Mouse (Mus musculus) macrophage (primary cell): ENCODE data around the gene Psmb9. TPM values are rescaled to one million over a fixed set of nuclear protein-coding genes. Genes with fewer than 3 reads are reported as not detected.

Experiments used
- H3K27ac ChIP-seq: fragments of 350-480 bp; formaldehyde crosslinking; 2 replicates; pipeline ENCODE4 v1.9.0; 2021
- H3K36me3 ChIP-seq: fragments of 350-480 bp; formaldehyde crosslinking; 2 replicates; pipeline ENCODE4 v1.9.0; 2021; ENCODE audit errors: inconsistent target
- H3K4me3 ChIP-seq: fragments of 350-480 bp; formaldehyde crosslinking; 2 replicates; pipeline ENCODE4 v1.9.0; 2021; ENCODE audit errors: inconsistent target
- H3K79me2 ChIP-seq: fragments of 350-480 bp; formaldehyde crosslinking; 2 replicates; pipeline ENCODE4 v1.9.0; 2021; ENCODE audit errors: inconsistent target
- WGBS: methylation state at CpG from one replicate; pipeline ENCODE4 v1.1.7; 2026; ENCODE audit warnings: inconsistent platforms; ENCODE audit not compliant: missing documents; 5-methylcytosine and 5-hydroxymethylcytosine counted together
- polyA plus RNA-seq: library from polyadenylated mRNA; stranded (reverse); fragments of 250-400 nt; gene quantifications from 3 replicates; pipeline ENCODE4 v1.2.4, GENCODE M21; 2018; ENCODE audit warnings: inconsistent platforms

The Psmb9 gene
- polyA plus RNA-seq, 1 experiment from 2014 or later, result 38.9 TPM

- H3K79me2 ChIP-seq, result no peaks in the 10 kb centered on the region
- H3K4me3 ChIP-seq, result no peak overlapping the region
- peaks cover 90% of the 10 kb centered on the region for H3K36me3 ChIP-seq
- WGBS, result 95% methylated on average over 21 of the region's 21 CpGs
- no peak overlapping the region for H3K27ac ChIP-seq
Measured at GRCm38 (mm10) chr17:34213936-34214335, 26.4 kb upstream of the Psmb9 start.

DNA sequence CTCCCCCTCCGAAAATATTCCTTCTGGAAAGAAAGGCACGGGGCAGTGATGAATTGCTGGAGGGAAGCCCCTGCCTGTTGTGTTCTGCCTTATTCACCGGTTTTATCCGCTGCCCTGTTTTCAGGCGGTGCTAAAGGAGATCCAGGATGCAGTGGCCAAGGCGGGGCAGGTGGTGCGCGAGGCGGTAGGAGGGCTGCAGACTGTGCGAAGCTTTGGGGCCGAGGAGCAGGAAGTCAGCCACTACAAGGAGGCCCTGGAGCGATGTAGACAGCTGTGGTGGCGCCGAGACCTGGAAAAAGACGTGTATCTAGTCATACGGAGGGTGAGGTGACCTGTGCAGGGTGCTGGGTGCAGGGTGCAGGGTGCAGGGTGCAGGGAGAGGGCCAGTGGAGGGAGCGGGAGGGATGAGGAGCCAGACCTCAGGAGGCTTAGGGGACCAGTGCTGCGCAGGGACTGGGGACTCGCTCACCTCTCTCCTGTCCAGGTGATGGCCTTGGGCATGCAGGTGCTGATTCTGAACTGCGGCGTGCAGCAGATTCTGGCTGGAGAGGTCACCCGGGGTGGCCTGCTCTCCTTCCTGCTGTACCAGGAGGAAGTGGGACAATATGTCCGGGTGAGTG lies 24.3 kb upstream of the Psmb9 start:
- H3K4me3 ChIP-seq, result no peak overlapping the region
- H3K36me3 ChIP-seq, result peaks cover 76% of the 10 kb centered on the region
- H3K79me2 ChIP-seq, result no peaks in the 10 kb centered on the region
- 57% methylated on average over 22 of the region's 23 CpGs for WGBS
- H3K27ac ChIP-seq, result no peak overlapping the region

- Histone ChIP-seq H3K36me3 (peaks cover 64% of the 10 kb centered on the region), H3K4me3 (no peak overlapping the region), H3K27ac (no peak overlapping the region), H3K79me2 (peaks cover under 1% of the 10 kb centered on the region; the same call in 1 of the 2 replicates)
- 6% methylated on average over 3 of the region's 3 CpGs for WGBS
Measured at GRCm38 (mm10) chr17:34210599-34210998, 23.0 kb upstream of the Psmb9 start.

DNA sequence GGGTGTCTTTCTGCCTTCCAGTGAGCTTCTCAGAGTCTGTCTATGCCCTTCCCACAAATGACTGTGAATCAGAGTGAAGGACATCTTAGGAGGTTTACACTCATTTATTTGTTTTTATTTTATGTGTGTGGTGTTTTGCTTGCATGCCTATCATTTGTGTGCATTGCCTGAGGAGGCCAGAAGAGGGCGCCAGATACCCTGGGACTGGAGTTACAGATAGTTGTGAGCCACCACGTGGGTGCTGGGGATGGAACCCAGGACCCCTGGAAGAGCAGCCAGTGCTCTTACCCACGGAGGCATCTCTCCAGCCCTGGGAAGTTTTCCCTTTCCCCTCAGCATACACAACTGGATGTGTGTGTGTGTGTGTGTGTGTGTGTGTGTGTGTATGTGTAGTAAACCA lies 22.1 kb upstream of the Psmb9 start:
- Histone ChIP-seq H3K4me3 (no peak overlapping the region), H3K27ac (no peak overlapping the region), H3K36me3 (peaks cover 57% of the 10 kb centered on the region), H3K79me2 (peaks cover 10% of the 10 kb centered on the region; the same call in 1 of the 2 replicates)
- WGBS, result 78% methylated on average over 2 of the region's 3 CpGs

DNA sequence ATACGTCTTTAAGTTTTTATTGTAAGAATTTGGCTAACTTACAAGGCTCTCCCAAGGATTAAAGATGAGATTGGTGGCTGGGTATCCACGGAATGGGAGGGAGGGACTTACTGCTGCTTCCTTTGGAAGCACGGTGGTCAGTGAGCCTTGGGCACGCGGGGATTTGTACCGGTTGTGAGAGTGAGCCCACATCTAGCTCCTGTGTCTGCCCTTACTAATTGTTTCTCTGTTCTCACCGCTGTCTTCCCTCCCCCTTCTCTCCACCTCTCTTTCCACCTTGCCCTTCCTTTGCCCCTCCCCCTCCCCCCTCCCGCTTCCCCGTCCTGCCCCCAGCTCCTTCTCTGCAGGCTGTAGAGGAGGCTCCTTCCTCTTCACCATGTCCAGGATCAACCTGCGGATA lies 20.9 kb upstream of the Psmb9 start:
- H3K36me3 ChIP-seq, result peaks cover 45% of the 10 kb centered on the region
- 81% methylated on average over 8 of the region's 10 CpGs for WGBS
- H3K4me3 ChIP-seq, result no peak overlapping the region
- H3K27ac ChIP-seq, result no peak overlapping the region
- peaks cover 13% of the 10 kb centered on the region; the same call in 1 of the 2 replicates for H3K79me2 ChIP-seq

DNA sequence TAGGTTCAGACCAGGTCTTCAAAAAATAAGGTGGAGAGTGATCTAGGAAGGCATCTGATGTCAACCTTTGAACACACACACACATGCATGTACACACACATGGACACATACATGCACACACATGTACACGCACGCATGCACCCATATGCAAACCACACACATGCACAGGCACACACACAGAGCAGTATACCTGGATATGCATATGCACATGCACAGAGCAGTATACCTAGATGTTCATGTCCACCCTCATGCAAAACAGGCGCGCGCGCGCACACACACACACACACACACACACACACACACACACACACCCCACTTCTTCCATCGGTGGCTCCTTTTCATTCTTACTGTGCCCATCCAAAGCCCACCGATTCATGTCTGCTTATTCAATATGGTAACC lies 20.3 kb upstream of the Psmb9 start:
- Histone ChIP-seq H3K79me2 (peaks cover 13% of the 10 kb centered on the region; the same call in 1 of the 2 replicates), H3K36me3 (peaks cover 40% of the 10 kb centered on the region), H3K4me3 (no peak overlapping the region), H3K27ac (no peak overlapping the region)
- 96% methylated on average over 9 of the region's 9 CpGs for WGBS

- Histone ChIP-seq H3K4me3 (no peak overlapping the region), H3K79me2 (peaks cover 13% of the 10 kb centered on the region; the same call in 1 of the 2 replicates), H3K36me3 (peaks cover 36% of the 10 kb centered on the region), H3K27ac (no peak overlapping the region)
- 58% methylated on average over 3 of the region's 3 CpGs for WGBS
Measured at GRCm38 (mm10) chr17:34207456-34207855, 19.9 kb upstream of the Psmb9 start.

- Histone ChIP-seq H3K79me2 (peaks cover 13% of the 10 kb centered on the region; the same call in 1 of the 2 replicates), H3K36me3 (peaks cover 28% of the 10 kb centered on the region), H3K27ac (no peak overlapping the region), H3K4me3 (no peak overlapping the region)
- WGBS, result 88% methylated on average over 4 of the region's 5 CpGs
Measured at GRCm38 (mm10) chr17:34206731-34207130, 19.2 kb upstream of the Psmb9 start.

- peaks cover 15% of the 10 kb centered on the region; the same call in 1 of the 2 replicates for H3K79me2 ChIP-seq
- H3K36me3 ChIP-seq, result peaks cover 28% of the 10 kb centered on the region
- peak overlapping the region; percentile 73 for H3K27ac ChIP-seq
- H3K4me3 ChIP-seq, result peak overlapping the region; percentile 80
- WGBS, result 2% methylated on average over 9 of the region's 9 CpGs
Measured at GRCm38 (mm10) chr17:34205746-34206176, 18.2 kb upstream of the Psmb9 start.

DNA sequence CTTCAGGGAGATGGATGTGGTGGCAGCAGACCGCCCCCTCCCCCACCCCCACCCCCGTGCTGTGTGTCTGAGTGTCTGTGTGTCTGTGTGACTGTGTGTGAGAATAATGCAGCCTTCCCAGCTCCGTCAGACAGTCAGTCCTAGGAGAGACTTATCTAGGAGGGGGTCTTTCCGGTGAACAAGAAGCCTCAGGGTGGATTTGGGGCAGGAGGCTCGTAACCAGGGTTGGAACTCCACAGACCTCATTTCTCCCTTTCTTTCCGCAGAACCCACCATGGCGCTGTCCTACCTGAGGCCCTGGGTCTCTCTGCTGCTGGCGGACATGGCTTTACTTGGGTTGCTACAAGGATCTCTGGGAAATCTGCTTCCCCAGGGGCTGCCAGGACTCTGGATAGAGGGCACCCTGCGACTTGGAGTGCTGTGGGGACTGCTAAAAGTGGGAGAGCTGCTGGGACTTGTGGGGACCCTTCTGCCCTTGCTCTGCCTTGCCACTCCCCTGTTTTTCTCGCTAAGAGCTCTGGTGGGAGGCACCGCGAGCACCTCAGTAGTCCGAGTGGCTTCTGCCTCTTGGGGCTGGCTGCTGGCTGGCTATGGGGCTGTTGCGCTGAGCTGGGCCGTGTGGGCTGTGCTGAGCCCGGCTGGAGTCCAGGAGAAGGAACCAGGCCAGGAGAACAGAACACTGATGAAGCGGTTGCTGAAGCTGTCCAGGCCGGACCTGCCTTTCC lies 17.6 kb upstream of the Psmb9 start:
- H3K27ac ChIP-seq, result peak overlapping the region; percentile 73
- peaks cover 31% of the 10 kb centered on the region for H3K36me3 ChIP-seq
- WGBS, result 2% methylated on average over 16 of the region's 18 CpGs
- peaks cover 20% of the 10 kb centered on the region; the same call in 1 of the 2 replicates for H3K79me2 ChIP-seq
- H3K4me3 ChIP-seq, result peak overlapping the region; percentile 80

- Histone ChIP-seq H3K36me3 (peaks cover 30% of the 10 kb centered on the region), H3K79me2 (peaks cover 27% of the 10 kb centered on the region; the same call in 1 of the 2 replicates), H3K4me3 (peak overlapping the region; percentile 80), H3K27ac (peak overlapping the region; percentile 73)
- under 1% methylated on average over 44 of the region's 44 CpGs for WGBS
Measured at GRCm38 (mm10) chr17:34204303-34205010, 16.9 kb upstream of the Psmb9 start.

GRCm38 (mm10) chr17:34203444-34203843 lies 15.9 kb upstream of the Psmb9 start, which contains the start of gene Tap2:
Tap2 (plus strand) TSS chr17:34203527.
- Histone ChIP-seq H3K79me2 (peaks cover 37% of the 10 kb centered on the region), H3K27ac (peak within 1 kb of the TSS; percentile 73), H3K4me3 (peak within 1 kb of the TSS; percentile 80), H3K36me3 (peaks cover 20% of the 10 kb centered on the region; the same call in 1 of the 2 replicates)
- 61% methylated on average over 5 of the region's 5 CpGs for WGBS

GRCm38 (mm10) chr17:34202760-34203442 lies 15.3 kb upstream of the Psmb9 start:
- 87% methylated on average over 4 of the region's 4 CpGs for WGBS
- Histone ChIP-seq H3K4me3 (no peak overlapping the region), H3K27ac (no peak overlapping the region), H3K79me2 (peaks cover 40% of the 10 kb centered on the region), H3K36me3 (peaks cover 18% of the 10 kb centered on the region; the same call in 1 of the 2 replicates)

DNA sequence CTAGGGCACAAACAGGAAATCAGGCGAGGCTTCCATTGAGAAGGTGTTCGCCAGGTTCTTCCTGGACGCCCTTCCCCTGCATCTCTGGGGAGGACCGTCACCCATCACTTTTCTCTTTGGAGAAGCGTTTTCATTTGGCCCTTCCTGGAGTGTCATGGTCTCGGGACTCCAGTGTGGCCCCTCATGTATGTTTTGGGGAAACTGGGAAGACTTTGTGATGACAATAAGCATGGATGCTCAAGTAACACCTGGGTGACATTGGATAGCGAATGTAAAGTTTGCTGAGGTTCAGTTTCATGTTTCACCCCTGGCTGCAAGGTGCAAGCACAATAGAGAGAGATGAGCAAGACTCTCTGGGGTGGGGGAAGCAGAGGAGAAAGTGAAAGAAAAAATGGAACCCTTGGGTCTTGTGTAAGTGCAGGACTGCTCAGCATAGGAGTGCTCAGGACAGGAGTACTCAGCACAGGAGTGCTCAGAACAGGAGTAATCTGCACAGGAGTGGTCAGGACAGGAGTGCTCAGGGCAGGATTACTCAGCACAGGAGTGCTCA lies 14.0 kb upstream of the Psmb9 start:
- WGBS, result 89% methylated on average over 7 of the region's 7 CpGs
- Histone ChIP-seq H3K27ac (no peak overlapping the region), H3K4me3 (no peak overlapping the region), H3K79me2 (peaks cover 40% of the 10 kb centered on the region), H3K36me3 (peaks cover 19% of the 10 kb centered on the region; the same call in 1 of the 2 replicates)
